Mouse (Mus musculus): ENCODE results near the gene Kdm5b.

Gene Kdm5b

GRCm38 (mm10) chr1:134646261-134646962 is 86.4 kb downstream of the Kdm5b start, which contains the start of gene Syt2:
Gene Syt2, plus strand, starts transcription at chr1:134646677.
- peak; percentile 39 for DNase-seq (ENCODE audit: low read depth, low spot score)

GRCm38 (mm10) chr1:134646963-134647282 is 87.0 kb downstream of the Kdm5b start:
- DNase-seq (ENCODE audit: low read depth, low spot score), result no peak

- DNase-seq (ENCODE audit: low read depth, low spot score), result no peak
Observed at GRCm38 (mm10) chr1:134647591-134647990, 87.6 kb downstream of the Kdm5b start.

- no peak for DNase-seq (ENCODE audit: low read depth, low spot score)
Observed at GRCm38 (mm10) chr1:134650816-134651215, 90.8 kb downstream of the Kdm5b start.

GRCm38 (mm10) chr1:134651268-134651850 is 91.4 kb downstream of the Kdm5b start:
- DNase-seq (ENCODE audit: low read depth, low spot score), result no peak

GRCm38 (mm10) chr1:134651851-134652398 is 92.0 kb downstream of the Kdm5b start:
- no peak for DNase-seq (ENCODE audit: low read depth, low spot score)

GRCm38 (mm10) chr1:134653603-134654257 is 93.8 kb downstream of the Kdm5b start:
- DNase-seq (ENCODE audit: low read depth, low spot score), result no peak

- DNase-seq (ENCODE audit: low read depth, low spot score), result no peak
Observed at GRCm38 (mm10) chr1:134658841-134659240, 98.9 kb downstream of the Kdm5b start.

GRCm38 (mm10) chr1:134660163-134660562 is 100.2 kb downstream of the Kdm5b start:
- DNase-seq (ENCODE audit: low read depth, low spot score), result no peak

GRCm38 (mm10) chr1:134671234-134672070 is 111.5 kb downstream of the Kdm5b start:
- DNase-seq (ENCODE audit: low read depth, low spot score), result no peak

GRCm38 (mm10) chr1:134674312-134674711 is 114.3 kb downstream of the Kdm5b start:
- no peak for DNase-seq (ENCODE audit: low read depth, low spot score)

GRCm38 (mm10) chr1:134679445-134679844 is 119.5 kb downstream of the Kdm5b start:
- DNase-seq (ENCODE audit: low read depth, low spot score), result no peak

- DNase-seq (ENCODE audit: low read depth, low spot score), result no peak
Observed at GRCm38 (mm10) chr1:134680617-134681016, 120.6 kb downstream of the Kdm5b start.

GRCm38 (mm10) chr1:134682460-134682859 is 122.5 kb downstream of the Kdm5b start:
- no peak for DNase-seq (ENCODE audit: low read depth, low spot score)
